Mouse (Mus musculus): ENCODE measurements around the gene Gstt2.

Gstt2 gene

DNA sequence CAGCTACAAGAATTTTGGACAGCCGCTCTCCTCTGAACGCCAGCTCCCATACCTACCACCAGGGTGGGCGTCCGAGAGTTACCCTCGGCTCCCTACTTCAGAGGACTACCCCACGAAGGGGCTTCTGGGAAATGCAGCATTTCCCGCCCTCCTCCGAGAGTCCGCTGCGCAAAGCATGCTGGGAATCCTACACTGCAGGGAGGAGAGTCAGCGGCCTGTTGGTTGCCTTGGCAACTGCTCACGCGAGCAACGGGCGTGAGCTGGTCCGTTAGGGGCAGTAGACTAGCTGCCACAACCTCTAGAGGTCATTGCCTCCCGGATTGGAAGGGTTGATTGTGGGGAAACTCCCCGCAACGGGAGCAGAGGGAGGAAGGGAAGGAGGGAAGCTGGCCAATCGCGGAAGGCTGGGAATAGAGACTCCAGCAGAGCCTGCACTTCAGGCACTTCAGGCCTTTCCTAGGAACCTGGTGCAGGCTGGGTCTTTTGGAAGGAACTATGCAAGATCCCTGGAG lies at the start of gene Gstt2:
Gene Gstt2, minus strand, starts transcription at position 177 of the 512 bp plus-strand sequence.
- peak; percentile 75 for DNase-seq (ENCODE audit: low spot score)

DNA sequence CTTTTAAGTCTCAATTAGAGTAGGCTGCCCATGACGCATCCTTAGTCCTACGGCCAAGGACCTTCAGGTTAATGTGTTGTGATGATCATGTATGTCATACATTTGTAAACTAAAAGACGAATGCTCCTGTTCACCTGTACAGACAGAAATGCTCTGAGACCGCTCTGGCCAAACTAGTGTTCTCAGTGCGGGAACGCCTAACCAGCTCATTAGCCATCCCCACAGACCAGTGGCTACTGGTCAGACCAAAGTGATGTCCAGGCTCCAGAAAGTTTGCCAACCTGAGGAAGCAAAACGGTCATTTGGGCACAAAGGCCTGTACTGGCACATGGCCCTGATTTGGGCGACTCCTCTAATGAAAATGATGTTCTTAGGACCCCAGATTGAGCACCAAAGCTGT lies 47.5 kb upstream of the Gstt2 start:
- no peak for DNase-seq (ENCODE audit: low spot score)

DNA sequence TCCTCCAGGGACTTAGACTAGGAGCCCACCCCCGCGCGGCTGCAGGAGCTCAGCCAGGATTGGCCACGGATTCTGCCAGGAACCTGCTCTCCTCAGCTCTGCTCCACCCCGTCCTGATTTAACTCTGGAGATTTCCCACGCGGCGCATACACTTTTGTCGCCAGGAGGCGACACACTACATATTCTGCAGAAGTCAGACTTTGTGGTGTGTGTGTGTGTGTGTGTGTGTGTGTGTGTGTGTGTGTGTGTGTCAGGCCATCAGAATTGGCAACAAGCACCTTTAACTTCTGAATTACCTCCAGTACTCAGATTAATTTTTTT lies 46.0 kb upstream of the Gstt2 start:
- peak; percentile 74 for DNase-seq (ENCODE audit: low spot score)

DNA sequence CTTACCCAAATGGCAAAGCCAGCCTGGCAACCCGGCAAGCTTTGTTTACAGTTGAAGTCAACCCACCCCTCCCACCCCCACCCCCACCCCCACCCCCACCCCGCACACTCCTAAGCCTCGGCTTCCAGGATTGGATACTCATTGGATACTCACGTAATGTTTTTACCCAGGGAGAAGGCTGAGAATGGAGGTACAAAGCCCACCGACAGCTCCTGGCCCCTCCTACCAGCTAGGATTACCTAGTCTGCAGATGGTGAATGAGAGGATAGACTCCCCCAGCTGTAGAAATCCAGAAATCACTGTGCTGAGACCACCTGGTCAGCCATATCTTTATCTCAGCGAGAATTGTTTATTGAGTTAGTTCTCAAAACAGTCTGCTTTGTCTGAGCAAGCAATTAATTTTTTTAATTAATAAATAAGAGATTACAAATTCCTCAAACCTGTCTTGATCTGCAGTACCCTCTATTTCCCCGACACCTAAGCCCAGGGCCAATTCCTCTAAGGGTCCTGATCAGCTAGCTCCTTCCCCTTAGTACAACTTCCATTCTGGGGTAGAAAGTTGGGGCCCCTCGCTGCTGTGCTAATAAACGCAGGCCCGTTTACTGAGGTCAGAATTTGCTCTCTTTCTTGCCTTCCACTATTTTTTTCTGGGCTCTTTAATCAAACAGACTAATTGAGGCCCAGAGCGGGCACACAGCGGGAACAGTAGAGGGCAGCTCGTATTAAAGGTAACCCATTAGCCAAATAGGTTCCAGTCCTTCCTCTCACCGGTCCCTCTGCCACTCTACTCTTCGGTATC lies 45.4 kb upstream of the Gstt2 start:
- no peak for DNase-seq (ENCODE audit: low spot score)

DNA sequence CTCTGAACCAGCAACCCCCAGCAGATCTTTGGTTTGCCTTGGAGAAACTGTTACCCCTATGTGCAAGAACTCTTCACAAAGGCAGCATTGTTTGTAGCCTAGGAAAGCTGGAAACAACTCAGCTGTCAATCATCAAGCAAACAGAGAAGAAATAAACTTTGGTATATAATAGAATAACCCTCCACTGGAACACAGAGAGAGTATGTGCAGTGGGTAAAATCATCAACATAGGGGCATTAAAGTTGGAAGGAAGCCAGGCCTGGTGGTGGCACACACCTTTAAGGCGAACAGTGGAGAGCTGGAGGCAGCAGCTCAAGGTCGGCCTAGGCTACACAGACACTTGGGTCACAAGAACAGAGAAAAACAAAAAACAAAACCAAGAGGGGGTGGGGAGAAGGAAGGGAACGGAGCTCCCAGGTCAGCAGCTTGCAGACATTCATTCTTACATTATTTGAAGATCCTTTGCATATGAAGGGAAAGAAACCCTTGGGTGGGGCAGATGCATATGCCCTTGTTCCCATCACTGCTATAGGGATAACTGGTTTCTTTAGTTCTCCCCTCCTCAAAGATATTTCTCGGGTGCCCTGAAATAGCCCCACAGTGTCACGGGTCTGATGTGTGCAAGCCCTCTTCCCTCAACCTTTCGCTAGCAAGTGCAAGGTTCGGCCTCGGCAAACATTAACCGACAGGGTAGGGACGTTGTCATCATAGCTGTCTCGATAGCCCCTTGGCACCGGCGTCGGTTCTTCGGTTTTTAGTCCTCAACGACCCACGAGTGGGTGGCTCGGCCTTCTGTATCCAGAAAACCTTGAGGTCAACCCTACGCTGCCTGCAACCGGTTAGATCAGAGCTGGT lies 44.6 kb upstream of the Gstt2 start:
- no peak for DNase-seq (ENCODE audit: low spot score)

DNA sequence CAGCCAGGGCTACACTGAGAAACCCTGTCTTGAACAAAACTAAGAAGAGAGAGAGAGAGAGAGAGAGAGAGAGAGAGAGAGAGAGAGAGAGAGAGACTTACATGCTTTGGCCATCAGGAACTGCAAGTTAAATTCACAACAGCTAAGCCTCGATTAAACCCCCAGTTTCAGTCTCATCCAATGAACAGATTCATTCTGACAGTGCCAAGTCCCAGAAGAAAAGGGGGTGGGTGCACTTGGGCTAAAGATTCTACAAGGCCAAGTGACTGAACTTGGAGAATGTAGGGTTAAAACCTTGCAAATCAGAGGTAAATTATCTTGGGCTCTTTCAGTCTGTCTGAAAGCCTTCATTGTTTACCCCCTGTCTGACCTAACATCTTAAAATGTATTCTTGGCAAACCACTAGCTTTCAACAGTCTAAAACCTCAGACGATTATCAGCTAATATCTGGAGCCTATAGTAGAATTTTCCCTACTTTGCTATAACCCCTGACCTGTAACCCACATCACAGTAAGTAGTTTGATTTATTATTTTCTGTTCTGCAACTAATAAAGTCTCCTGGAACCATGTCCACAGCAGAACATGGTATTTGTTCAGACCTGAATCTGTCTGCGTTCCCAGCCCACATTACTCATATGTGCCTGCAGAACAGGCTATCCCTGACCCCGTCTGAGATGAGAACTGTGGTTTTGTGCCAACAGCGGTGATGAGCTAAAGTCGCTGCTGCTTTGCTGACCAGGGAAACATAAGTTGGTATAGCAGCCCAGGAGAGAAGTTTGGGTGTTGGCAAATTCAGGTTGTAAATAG lies 43.8 kb upstream of the Gstt2 start:
- peak; percentile 67 for DNase-seq (ENCODE audit: low spot score)

DNA sequence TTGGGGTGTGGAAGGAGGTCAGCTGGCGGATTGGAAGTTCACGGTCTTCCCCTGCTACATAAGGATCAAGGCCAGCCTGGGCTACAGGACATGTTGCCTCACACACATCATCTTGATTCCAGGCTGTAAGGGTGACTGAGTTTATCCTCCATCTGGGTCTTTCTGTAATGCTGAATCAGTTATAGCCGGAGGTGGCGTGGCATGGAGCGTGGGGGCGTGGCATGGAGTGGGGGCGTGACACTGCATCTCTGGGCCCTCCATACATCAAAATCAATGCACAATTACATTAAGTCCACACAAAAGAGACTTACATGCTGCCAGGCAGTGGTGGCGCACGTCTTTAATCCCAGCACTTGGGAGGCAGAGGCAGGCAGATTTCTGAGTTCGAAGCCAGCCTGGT lies 43.1 kb upstream of the Gstt2 start:
- DNase-seq (ENCODE audit: low spot score) = no peak

DNA sequence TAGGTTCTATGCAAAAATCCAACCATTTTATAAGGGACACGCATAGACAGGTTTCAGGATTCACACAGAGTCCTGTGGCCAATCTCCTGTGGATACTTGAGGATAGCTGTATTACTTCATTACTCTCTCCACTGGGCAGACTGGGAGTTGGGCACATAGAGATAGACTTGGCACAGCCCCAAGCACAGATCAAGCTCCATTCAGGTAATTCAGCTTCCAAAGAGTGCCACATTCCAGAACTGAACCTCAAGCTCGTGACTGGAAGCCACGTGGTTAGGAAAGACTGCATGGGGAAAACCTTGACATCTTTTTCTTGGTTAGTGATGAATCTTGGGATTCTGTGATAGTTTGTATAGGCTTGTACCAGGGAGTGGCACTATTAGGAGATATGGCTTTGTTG lies 41.6 kb upstream of the Gstt2 start:
- no peak for DNase-seq (ENCODE audit: low spot score)

DNA sequence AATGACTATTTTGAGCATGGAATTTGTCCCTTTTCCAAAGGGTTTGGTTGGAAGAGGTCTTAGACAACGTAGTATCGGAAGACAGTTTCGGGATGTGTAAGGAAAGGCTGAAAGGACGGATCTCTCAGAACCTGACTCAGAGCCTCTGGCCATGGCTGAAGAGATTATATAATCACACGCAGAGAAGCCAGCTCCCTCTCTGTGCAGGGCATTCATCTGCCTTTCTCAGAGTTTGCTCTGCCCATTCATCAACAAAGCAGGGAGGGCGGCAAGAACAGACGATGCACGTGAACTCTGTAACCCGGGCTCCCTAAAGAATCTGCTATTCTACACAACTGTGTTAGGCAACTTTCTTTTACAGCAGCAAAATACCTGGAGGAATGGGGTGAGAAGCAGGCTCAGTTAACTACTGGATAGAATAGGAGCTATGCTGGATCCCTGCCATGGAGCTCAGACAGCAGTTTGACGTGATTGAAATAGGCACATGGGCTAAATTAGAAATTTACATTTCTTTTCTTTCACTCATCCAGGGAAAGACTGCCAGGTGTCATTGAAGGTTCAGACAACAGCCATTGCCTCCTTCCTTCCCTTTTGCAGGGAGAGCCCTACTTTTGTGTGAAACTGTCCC lies 36.4 kb upstream of the Gstt2 start:
- DNase-seq (ENCODE audit: low spot score) = no peak

DNA sequence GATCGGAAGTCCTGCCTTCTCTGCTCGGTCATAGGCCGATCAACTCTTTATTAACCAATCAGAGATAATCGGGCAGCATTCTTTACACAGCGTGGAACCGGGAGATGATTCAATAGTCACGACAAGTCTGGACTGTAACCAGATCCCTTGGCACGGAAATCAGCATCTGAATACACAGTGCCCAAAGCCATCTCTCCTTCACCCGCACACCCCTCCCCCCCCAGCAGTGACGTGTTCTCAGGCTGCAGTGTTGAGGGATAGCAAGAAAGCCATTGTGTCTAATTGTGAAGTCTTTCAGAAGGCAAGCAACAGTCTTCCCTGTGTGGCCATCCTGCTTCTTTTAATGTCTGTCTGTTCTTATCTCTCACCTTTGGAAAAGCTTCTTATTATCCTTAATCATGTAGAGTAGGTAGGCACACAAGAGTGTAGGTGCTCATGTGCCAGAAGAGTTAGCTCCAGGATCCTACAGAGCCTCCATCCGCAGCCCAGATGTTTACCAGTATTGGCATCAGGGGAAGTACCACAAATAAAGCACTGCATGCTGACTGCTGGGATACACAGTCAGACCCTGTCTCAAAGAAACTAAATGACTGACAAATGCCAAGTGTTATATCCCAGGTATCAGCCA lies 35.8 kb upstream of the Gstt2 start:
- peak; percentile 95 for DNase-seq (ENCODE audit: low spot score)

DNA sequence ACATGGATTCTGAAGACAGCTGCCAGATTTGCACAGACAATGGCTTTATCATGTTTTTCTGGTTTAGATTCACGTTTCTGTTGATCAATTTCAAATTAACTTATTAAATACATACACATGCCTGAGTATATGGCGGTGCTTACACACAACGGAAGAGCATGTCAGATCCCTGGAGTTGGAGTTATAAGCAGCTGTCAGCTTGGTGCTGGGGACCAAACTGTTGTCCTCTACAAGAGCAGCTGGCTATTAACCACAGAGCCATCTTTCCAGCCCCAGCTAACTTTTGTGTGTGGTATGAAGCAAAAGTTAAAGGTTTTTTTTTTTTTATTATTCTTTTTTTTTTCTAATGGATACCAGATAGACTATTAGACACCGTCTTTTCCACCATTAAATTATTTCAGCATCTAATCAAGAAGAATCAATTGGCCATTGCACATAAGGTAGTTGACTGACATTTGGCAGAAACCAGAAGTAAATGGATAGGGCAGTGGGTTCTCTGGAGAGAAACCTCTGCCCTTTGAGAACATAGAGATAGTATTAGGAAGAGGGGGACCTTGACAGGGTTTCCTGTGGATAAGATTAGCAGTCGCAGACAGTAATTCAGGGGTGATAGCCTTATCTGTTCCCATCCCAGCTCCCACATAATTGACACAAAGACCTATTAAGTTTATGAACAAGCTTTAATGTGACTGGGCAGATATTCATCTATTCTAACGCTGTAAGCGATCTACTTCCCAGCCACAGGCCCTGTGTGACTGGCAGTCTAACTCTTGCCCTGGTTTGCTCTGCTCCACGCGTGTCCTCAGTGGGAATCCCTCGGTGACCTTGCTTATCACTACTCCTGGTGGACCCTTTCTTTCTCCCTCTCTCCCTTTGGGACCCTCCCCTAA lies 35.0 kb upstream of the Gstt2 start:
- no peak for DNase-seq (ENCODE audit: low spot score)

DNA sequence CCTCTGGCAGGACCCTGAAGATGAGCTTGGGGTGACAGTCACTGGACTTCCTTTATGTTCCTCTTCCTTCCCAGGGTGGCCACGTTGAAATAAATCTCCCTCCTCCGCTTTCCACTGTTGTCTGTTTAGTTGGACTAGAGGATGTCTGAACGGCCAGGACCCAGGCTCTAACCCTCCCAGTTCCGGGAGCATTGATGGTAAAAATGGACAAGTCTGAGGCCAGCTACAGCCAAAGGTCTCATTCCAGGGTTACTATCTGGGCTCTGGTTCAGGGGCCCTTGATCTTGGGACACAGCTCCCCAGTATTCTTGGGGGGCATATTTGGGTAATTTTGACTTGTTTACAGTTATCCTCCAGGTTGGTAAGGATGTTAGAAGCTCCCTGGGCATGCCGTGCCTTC lies 24.4 kb upstream of the Gstt2 start:
- no peak for DNase-seq (ENCODE audit: low spot score)

DNA sequence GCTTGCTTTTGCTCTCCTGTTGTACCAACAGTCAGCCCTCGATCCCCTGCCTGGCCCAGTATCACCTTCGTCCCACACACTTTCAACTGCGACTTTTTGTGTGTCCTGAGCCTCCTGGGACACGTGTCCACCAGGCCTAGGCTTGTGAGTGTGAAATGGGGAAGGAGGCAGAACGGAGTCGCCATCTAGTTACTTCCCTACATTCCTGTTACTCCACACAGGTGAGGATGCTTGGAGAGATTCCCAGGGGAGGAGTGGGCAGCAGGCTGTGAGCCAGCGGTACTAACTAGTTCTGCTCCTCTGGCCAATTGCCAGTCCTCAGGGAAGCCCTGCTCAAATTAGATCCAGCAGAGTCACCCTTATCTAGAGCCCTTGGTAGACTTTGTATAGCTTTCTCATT lies 23.5 kb upstream of the Gstt2 start:
- DNase-seq (ENCODE audit: low spot score) = no peak

DNA sequence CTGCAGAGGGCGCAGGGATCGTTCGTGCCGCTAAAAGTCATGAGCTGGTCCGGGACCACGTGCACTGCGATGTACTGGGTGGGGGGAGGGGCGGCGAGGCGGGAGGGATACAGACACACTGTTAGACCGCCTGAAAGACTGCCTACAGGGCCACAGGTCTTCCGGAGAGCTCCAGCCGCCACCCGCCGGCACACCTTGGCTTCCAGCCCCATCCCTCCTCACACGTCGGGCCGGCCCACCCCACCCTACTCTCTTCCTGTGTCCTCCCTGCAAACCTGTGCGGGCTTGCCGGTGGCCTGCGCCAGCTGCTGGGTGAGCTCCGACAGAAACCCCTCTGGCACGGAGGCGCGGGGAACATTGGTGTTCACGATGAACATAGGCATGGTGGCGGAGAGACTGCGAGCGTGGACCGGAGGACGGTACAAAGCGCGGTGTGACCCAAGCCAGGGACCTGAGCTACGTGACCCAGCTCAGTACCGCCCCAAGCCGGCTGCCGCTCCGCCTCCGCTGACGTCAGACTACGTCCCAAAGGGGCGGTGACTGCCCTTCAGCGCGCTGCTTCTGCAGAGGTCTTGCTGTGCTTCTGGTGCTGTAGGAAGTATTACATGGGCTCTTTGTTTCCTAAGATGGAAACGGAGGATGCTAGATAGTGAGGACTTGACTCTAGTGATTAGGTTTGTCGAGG lies 22.7 kb upstream of the Gstt2 start, which contains the start of gene Mif:
Gene Mif, minus strand, starts transcription at position 455 of the 685 bp plus-strand sequence.
- peak; percentile 88 for DNase-seq (ENCODE audit: low spot score)

DNA sequence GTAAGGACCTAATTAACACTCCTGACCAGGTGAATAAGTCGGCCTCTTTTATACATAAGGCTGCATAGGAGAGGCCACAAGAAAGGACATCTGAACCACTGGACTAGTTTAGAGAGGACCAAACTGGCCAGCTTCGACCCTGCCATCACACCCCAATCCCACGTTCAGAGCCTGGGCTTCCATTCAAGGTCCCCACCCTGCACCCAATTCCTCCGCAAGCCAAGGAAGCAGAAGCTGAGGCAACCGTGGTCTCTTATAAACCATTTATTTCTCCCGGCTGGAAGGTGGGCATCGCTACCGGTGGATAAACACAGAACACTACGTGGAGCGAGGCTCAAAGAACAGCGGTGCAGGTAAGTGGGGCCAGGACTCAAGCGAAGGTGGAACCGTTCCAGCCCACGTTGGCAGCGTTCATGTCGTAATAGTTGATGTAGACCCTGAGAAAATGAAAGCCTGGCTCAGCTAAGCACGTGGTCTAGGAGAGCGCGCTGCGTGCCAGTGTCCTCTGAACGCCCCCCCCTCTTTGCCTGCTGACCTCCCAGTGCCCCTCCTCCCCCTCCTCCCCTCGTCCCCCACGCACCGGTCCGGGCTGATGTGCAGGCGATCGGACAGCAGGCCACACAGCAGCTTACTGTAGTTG lies 22.0 kb upstream of the Gstt2 start:
- DNase-seq (ENCODE audit: low spot score) = peak; percentile 41

DNA sequence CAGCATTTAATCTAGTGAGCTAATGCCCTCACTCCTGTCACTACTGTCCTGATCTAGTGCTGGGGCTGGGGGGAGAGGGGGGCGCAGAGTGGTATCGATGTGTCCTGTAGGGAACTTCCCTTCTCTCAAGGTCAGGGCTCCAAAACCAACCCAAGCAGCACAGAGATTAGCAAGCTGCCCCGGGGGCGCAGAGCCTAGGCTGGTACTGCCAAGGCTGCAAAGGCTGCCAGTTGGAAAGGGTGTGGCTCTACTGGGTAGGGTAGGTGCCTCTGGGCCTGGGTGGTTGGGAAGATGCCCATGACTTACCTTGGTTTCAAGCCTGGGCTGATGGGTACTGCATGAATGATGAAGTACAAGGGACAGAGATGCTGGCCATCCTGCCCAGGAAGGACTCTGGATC lies 20.4 kb upstream of the Gstt2 start:
- no peak for DNase-seq (ENCODE audit: low spot score)

DNA sequence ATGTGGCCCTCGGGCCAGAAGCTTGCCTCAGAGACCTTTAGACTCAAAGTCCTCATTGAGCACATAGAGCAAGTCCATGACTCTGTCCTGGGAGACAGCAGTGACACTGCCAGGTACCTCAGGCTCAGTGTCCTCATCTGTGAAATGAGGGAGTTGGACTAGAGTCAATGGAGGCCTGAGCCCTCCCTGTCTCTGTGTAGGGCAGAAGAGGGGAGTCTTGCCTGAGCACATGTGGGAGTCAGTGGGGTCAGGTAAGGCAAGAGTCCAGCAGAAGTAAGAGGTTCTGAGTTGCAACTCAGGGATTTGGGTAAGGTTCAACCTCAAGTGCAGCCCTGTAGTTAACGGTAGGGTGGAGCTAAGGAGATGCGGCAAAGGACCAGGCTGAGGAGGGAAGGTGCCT lies 19.8 kb upstream of the Gstt2 start:
- no peak for DNase-seq (ENCODE audit: low spot score)

DNA sequence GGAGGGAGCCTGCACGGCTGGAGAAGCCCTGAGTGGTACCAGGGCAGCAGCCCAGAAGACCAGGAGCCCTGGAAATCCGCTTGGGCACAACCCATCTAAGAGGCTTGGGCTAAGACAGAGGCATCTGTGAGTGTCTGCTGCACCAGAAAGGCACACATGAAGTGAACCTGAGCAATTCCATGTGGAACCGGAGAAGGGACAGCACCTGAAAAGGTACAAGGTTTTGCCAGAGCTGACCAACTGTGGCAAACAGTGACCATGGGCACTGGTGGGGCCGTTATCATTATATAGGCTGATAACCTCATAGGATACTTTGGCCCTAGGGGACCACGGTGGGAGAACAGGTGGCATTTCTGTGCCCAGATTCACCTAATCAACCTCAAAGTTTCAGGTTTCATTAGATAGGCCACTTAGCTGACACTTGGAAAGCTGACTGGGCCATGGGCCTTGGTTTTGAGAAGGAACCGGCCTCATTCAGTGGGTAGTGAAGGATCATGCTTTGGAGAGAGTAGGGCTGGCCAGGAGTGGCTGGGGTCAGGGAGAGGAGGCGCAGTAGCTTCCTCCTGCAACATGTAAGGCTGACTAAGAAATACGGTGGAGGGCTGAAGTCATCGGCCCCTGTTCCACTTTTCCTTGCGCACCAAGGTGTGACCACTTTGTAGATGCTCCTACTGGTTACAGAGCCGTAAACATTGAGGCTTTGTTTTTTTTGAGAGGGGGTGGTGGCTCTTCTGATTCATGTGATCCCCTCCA lies 19.1 kb upstream of the Gstt2 start:
- no peak for DNase-seq (ENCODE audit: low spot score)

All from adipocyte (in vitro differentiated cells).